Mouse (Mus musculus) lung, postnatal 10 days (tissue): ENCODE data around the gene Syn1.

Experiments
- DNase-seq: peaks from one replicate; pipeline ENCODE4 v3.0.0; 2021

The Syn1 gene

DNA sequence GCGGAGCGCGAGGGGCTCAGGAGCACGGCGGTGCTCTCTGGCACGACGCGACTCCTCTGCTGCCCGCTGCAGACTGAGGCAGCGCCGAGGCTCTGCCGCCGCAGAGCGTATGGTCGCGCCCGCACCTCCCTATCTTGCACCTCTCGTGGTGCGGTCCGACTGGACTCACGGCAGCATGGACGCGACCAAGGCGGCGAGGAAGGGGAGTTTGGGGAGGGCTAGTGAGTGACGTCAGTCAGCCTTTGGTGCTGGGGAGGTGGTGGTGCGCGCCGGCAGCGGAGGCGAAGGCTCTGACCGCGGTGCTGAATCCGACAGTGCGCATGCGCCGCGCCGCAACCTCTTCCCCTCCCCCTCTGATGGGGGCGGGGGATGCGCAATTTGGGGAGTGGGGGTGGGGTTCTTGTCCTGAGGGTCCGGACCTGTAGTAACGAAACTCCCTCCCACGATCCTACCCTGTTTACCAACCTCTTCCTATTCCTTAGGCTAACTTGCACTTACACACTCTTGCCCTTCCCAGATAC, at the start of gene Syn1:
TSS of gene Syn1 (minus strand) at position 161 of the 521 bp plus-strand sequence.
- DNase-seq, result peak; percentile 87

GRCm38 (mm10) chrX:20961477-20962378, 40.9 kb upstream of the Syn1 start, which contains the start of gene Uxt:
Gene Uxt (minus strand): TSS chrX:20962017.
- DNase-seq, result peak; percentile 94

- DNase-seq, result peak; percentile 93
Measured at GRCm38 (mm10) chrX:20950191-20950880, 29.5 kb upstream of the Syn1 start, which contains the start of gene Elk1. Gene Elk1 (minus strand): TSS chrX:20950608.

DNA sequence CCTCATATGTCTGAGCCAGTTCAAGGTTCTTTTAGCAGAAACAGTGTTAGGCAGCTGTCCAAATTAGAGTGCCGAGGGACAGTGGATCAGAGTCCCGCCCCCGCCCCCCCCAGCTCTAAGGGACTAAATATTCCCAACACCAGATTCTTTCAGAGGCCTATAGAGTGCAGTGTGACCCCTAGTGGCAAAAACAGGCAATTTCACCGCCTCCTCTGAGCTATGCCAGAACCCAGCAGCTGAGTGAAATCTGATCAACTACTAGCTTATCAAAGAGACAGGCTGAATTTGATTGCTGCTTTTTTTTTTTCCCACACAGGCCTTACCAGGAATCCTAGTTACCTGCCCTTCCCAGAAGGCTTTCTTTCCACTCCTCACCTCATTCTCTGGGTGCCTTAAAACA, 25.3 kb upstream of the Syn1 start:
- peak; percentile 57 for DNase-seq

DNA sequence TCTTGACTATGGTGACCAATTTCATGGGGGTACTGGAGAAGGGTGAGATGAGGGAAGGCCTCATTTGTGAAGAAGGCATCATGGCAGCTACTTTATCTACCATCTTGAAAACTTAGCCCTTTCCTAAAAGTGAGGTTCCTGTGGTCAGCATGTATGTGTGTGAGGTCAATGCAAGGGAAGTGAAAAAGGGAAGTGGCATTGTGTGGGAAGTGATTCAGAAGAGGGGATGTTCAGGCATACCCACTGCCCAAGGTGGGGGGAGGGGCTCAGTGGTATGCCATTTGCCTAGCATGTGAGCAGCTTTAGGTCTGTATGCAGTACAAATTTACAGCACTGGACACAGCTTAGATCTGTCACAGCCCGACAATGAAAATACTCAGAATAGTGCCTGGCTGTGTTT, 11.2 kb upstream of the Syn1 start:
- no peak for DNase-seq

DNA sequence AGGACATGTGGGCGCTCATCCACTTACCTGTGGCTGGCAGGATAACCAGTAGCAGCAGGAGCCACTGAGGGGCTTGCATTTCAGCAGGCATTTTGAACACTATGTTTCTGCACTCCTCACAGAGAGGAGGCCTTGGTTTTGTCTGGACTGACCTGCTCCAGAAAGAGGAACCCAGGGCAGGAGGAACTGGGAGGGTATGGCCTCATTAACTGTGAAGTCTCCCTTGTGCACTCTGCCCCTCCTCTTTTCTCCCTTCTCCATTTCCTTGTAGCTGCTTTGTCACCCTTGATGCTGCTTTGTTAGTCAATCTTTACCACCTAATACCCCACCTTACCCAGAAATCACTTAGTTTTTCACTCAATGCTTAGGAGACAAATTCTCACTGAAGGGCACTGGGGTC, 10.6 kb upstream of the Syn1 start, which contains the start of gene Cfp:
TSS of gene Cfp (minus strand) at position 192 of the 400 bp plus-strand sequence.
- DNase-seq, result no peak

DNA sequence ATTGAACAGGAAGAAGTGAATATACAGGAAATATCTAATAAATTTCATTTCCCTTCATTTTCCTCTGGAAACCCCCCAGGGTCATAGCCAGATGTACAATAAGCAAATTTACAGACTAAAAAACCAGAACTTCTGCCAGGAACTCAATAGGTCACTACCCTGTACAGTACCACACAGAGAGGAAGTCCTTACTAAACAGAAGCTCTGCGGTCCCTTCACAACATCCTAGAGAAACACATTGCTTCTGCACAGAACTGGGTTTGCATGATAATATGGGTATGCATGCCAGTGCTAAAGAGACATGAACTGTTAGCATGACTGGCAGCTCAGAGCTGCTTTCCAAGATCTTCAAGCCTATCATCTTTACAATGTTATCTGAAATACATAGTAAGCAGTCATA, 9.1 kb upstream of the Syn1 start:
- DNase-seq, result no peak

GRCm38 (mm10) chrX:20924976-20925375, 4.2 kb upstream of the Syn1 start:
- no peak for DNase-seq

- DNase-seq, result no peak
Measured at GRCm38 (mm10) chrX:20923506-20923905, 2.7 kb upstream of the Syn1 start.

DNA sequence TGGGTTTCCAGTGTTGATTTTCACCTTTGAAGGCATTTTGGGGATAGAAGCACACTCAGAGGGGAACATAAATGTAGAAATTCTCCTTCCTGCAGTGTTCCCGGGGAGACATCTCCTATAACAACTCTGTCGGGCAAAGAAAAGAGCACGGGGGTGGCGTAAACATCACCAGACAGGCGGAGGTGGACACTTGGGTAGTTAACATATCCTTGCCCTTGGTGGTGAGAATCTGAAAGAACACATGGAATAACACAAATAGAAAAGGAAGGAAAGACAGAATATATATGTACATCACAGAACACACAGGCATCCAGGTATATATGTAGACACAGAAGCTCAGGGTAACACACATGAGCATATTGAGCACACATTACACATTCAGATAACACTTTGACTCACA, 562 bp upstream of the Syn1 start:
- no peak for DNase-seq

DNA sequence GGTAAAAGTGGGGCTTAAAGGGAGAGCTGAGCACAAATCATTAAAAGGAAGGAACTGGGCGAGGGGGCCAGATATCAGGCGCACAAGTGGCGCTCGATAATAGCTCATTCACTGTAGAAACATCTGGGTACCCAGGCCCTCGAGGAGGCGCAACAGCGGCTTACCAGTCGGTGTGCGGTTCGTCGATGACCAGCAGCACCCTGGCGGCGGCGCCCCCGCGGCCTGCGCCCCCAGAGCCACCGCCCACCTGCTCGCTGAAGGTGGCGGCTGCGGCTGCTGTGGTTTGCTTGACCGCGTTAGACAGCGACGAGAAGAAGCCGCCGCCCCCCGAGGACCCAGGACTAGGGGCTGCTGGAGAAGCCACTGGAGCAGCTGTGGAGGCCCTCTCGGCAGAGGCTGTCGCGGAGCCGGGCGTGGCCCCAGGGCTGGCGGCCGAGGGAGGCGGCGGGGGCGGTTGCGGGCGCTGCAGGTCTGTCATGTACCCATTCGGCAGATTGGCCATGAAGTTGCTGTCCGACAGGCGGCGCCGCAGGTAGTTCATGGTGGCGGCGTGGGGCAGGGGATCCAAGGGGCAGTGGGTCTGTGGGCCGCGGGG, 458 bp downstream of the Syn1 start:
- no peak for DNase-seq

DNA sequence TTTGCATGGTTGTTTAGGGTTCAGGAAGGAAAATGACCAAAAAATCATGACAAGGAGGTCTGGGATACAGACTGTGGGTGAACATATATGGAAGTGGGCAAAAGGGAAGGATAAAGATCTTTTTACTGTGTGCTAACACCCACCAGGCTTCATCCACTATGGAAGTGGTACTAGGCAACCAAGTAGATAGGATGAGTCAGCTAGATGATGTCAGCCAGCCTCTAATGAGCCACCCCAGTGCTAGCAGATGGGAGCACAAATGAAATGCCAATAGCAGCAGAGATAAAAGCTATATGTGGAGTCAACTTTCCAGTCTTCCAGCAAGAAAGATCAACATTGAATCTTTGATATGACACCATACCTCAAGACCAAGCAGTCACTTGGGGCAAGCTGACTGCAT, 5.7 kb downstream of the Syn1 start:
- DNase-seq, result no peak

DNA sequence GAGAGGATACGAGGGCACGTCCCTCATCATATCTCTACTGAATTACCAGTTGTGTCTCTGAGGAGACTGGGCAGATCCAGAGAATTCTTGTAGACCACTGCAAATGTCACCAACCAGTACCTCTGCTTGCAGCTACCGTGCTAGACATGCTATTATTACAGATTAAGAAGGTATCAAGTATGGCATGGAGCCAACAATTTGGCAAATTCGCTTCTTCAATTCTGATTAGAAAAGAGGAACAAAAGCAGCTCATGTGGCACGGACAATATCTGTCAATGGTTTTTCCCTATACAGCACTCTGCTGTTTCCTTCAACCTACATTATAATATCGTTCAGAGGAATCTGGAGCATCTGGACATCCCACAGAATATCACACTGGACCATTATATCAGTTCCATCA, 7.1 kb downstream of the Syn1 start:
- DNase-seq, result no peak

- no peak for DNase-seq
Measured at GRCm38 (mm10) chrX:20910074-20910473, 10.7 kb downstream of the Syn1 start.

- DNase-seq, result no peak
Measured at GRCm38 (mm10) chrX:20875241-20875640, 45.6 kb downstream of the Syn1 start.

GRCm38 (mm10) chrX:20872928-20873500, 47.8 kb downstream of the Syn1 start:
- DNase-seq, result no peak

GRCm38 (mm10) chrX:20869962-20870513, 50.8 kb downstream of the Syn1 start, which contains the start of gene Timp1:
Gene Timp1 (plus strand): TSS chrX:20870166.
- DNase-seq, result peak; percentile 79

- no peak for DNase-seq
Measured at GRCm38 (mm10) chrX:20869203-20869602, 51.6 kb downstream of the Syn1 start.

- no peak for DNase-seq
Measured at GRCm38 (mm10) chrX:20868091-20868490, 52.7 kb downstream of the Syn1 start.

DNA sequence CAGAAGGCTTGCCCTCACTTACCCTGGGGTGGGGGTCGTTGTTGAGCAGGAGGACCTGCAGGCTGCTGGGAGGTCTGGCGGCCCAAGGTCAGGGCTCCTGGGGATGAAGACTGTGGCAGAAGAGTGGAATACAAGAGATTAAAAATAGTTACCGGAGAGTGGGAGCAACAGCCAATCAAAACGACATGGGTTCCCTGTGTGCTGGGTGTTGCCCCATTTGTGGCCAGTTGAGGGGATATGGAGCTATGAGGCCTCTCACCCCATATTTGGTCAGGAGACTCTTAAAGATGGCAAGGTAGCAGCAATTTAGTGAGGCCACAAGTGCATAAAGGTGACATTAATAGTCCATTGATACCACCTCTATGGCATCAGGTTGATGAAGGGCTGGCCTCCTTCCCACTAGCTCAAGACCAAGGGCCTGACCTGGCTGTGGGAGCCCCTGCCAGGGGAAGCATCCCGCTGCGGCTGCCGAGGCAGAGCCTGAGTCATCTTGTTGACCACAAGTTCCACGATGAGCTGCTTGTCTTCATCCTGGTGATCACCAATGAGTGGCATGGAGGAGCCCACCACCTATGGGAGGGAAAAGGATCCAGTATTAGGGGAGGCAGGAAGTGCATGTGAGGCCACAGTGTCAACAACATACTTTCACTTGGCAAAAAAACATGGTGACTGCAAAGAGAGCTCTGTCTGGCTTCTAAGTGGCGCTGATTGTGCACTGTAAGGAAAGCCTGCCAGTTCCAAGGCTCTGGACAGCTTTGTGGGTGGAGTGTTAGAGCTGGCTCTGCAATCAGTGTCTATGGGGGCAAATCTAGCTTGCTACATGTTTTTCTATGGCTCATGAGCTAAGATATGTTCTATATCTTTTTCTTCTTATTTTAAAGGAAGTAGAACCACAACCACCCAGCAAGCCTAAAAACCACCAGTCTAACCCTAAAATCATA, 57.4 kb downstream of the Syn1 start:
- DNase-seq, result peak; percentile 25
